ENCODE assay signal across 20 mouse cellular contexts in the genomic region with DNA sequence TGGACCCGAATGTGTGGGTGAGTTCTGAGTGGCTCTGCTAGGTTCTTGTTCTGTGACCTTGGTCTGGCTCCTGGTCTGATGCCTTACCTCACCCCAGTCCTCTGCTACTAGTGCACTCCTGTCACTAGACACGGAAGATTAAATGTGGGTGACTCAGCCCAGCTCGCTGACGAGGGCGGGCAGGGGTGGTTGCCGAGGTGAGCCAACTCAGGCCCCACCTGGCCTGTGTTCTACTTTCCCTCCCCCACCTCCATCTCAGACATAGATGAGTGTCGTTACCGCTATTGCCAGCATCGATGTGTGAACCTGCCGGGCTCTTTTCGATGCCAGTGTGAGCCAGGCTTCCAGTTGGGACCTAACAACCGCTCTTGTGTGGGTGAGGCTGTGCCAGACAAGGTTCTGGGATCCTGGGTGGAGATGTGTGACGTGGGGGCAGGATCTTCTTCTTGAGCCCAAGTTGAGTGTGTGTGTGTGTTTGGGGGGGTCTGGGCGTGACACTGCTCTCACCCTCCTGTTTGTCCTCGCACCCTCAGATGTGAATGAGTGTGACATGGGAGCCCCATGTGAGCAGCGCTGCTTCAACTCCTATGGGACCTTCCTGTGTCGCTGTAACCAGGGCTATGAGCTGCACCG. TPM values are rescaled to one million over a fixed set of nuclear protein-coding genes. Genes with fewer than 3 reads are reported as not detected.
DNase-seq lines count a peak whose midpoint lies in the region; ATAC-seq and TF ChIP-seq lines count a peak whose summit lies in the region.
"Had no signal": no experiment of that assay in that cellular context is flagged by ENCODE, and none has a peak within 500 bp of the region (broad histone marks: within the 10 kb centered on the region; RNA-seq: fewer than 3 reads in every experiment).

No protein-coding gene starts in this region.

- ATAC-seq in heart, embryonic 11.5 days (replicated peaks; ENCODE audit: insufficient number of reproducible peaks, low FRiP score, low TSS enrichment): no peak
- ATAC-seq in Patski: peak; percentile 12
- ATAC-seq: activated CD4-positive, CD25-positive, alpha-beta regulatory T cell, adult 4 months; forebrain, embryonic 16.5 days; hindbrain, embryonic 16.5 days; intestine, embryonic 16.5 days; liver, postnatal 0 days had no signal

- no peaks in the 10 kb centered on the region for H3K27me3 ChIP-seq in heart, embryonic 11.5 days (ENCODE audit: control insufficient read depth, insufficient read depth, low read length)
- H3K27me3 ChIP-seq in Patski: no peaks in the 10 kb centered on the region
- H3K27me3 ChIP-seq in myocyte (ENCODE audit: control insufficient read depth, insufficient read depth, insufficient read length): no peaks in the 10 kb centered on the region
- H3K27me3 ChIP-seq: CH12.LX; limb, embryonic 12.5 days; midbrain, embryonic 12.5 days had no signal

- H3K79me2 ChIP-seq in myocyte (ENCODE audit: control insufficient read depth, insufficient read depth): peaks cover 19% of the 10 kb centered on the region

- peak; percentile 56 for DNase-seq in cerebellum, adult 11-12 months
- no peak for DNase-seq in cerebellum, postnatal 25 days
- peak; percentile 90 for DNase-seq in heart, adult 11 months
- no peak for DNase-seq in Patski (ENCODE audit: low read depth, low spot score)
- DNase-seq in kidney, postnatal 36 days: no peak
- DNase-seq: B cell, adult 2 months; heart, postnatal 4 days; kidney, adult 9 months; liver, postnatal 0 days had no signal

- H3K36me3 ChIP-seq in heart, embryonic 11.5 days (ENCODE audit: control insufficient read depth, insufficient read depth, low read length): peaks cover 26% of the 10 kb centered on the region
- H3K36me3 ChIP-seq in myocyte (ENCODE audit: control insufficient read depth, insufficient read depth): peaks cover 9% of the 10 kb centered on the region

- no peaks in the 10 kb centered on the region for H3K9me3 ChIP-seq in heart, embryonic 11.5 days (replicated peaks; ENCODE audit: control insufficient read depth, low read length)
- H3K9me3 ChIP-seq: forebrain, embryonic 10.5 days; midbrain, embryonic 12.5 days had no signal

- no peak overlapping the region for H3K4me2 ChIP-seq in heart, embryonic 11.5 days
- no peak overlapping the region for H3K4me2 ChIP-seq in myocyte (ENCODE audit: low read depth)
- H3K4me2 ChIP-seq: limb, embryonic 12.5 days; liver, embryonic 11.5 days; midbrain, embryonic 12.5 days had no signal

- TF ChIP-seq POLR2A in myocyte (IDR thresholded peaks at IDR 0.05; ENCODE audit: insufficient read length, low read depth): no peak

- peaks cover 12% of the 10 kb centered on the region for H3K4me1 ChIP-seq in heart, embryonic 11.5 days (ENCODE audit: control insufficient read depth, insufficient read depth, low read length)

- no peak overlapping the region for H3K9ac ChIP-seq in heart, embryonic 11.5 days (ENCODE audit: low read depth, low read length)
- H3K9ac ChIP-seq: limb, embryonic 12.5 days; liver, postnatal 0 days; midbrain, embryonic 12.5 days had no signal

- CTCF ChIA-PET in Patski (lab: Charles Lee): interaction anchor here (0.8 to 8.1 kb wide), 2 partner anchors 9 to 45 kb away, joined by 3 to 97 read pairs; a partner anchor contains a TSS

- TF ChIP-seq CTCF in Patski (IDR thresholded peaks at IDR 0.05): no peak

- WGBS in heart, embryonic 11.5 days (ENCODE audit: insufficient replicate concordance): 88% methylated on average over 18 of the region's 18 CpGs

- H3K27ac ChIP-seq in heart, embryonic 11.5 days (ENCODE audit: low read depth, low read length): no peak overlapping the region
- H3K27ac ChIP-seq: forebrain, embryonic 10.5 days; limb, embryonic 12.5 days; midbrain, embryonic 12.5 days had no signal

- POLR2A ChIA-PET in Patski (lab: Charles Lee): interaction anchor here (1.2 to 8.9 kb wide), 3 partner anchors 10 to 21 kb away, joined by 4 to 135 read pairs (median 29); a partner anchor contains a TSS

- in situ Hi-C loops in Patski (cut with MboI; ENCODE audit: low pct_unique_long_range_greater_than_20kb): no loop called here

- H3K4me3 ChIP-seq in heart, embryonic 11.5 days (ENCODE audit: low read depth, low read length): no peak overlapping the region
- no peak overlapping the region for H3K4me3 ChIP-seq in myocyte
- H3K4me3 ChIP-seq: forebrain, embryonic 10.5 days; limb, embryonic 12.5 days; midbrain, embryonic 12.5 days had no signal

- no peak overlapping the region for H3ac ChIP-seq in myocyte (ENCODE audit: control insufficient read depth, insufficient read length)

TF ChIP-seq in myocyte, 11 proteins besides CTCF, POLR2A, EP300 and RAD21:
- TF ChIP-seq MYOG (IDR thresholded peaks at IDR 0.05; ENCODE audit: control insufficient read depth in 1 of 3, insufficient read depth in 1 of 3, insufficient read length in 2 of 3, low read depth in 2 of 3): no peak
- TF ChIP-seq POLR2AphosphoS2 (IDR thresholded peaks at IDR 0.05; ENCODE audit: insufficient read length, low read depth): peak; percentile 5
TF ChIP-seq in myocyte: peak in this region for 1.

RNA-seq across cellular contexts. Expression of a gene that starts 4.0 kb away (rescaled TPM):
- 72.2 and 72.5 TPM in 2 replicates for polyA plus RNA-seq in heart, embryonic 11.5 days (2014; fragmentation: Nextera tagmentation; extraction: Ambion mirVana)
- polyA plus RNA-seq in Patski (2021): 451 TPM
- polyA plus RNA-seq in myocyte (2012; fragmentation: generic; extraction: Trizol): 81.3 TPM

RNA-seq across cellular contexts. Expression of a gene that starts 9.5 kb away (rescaled TPM):
- 0.84 and 0.86 TPM in 2 replicates for polyA plus RNA-seq in heart, embryonic 11.5 days (2014; fragmentation: Nextera tagmentation; extraction: Ambion mirVana)
- polyA plus RNA-seq in Patski (2021) (0.42 TPM), myocyte (2012; fragmentation: generic; extraction: Trizol) (7.2 TPM)

RNA-seq across cellular contexts. Expression of a gene that starts 10.4 kb away (rescaled TPM):
- 32.2 and 40.0 TPM in 2 replicates for polyA plus RNA-seq in heart, embryonic 11.5 days (2014; fragmentation: Nextera tagmentation; extraction: Ambion mirVana)
- polyA plus RNA-seq in Patski (2021): 37.0 TPM
- 66.4 TPM for polyA plus RNA-seq in myocyte (2012; fragmentation: generic; extraction: Trizol)

RNA-seq across cellular contexts. Expression of a gene that starts 12.5 kb away (rescaled TPM):
- 2,455 and 2,528 TPM in 2 replicates for polyA plus RNA-seq in heart, embryonic 11.5 days (2014; fragmentation: Nextera tagmentation; extraction: Ambion mirVana)
- polyA plus RNA-seq in Patski (2021) (1,610 TPM), myocyte (2012; fragmentation: generic; extraction: Trizol) (948 TPM)

RNA-seq across cellular contexts. Expression of a gene that starts 17.4 kb away (rescaled TPM):
- polyA plus RNA-seq in heart, embryonic 11.5 days (2014; fragmentation: Nextera tagmentation; extraction: Ambion mirVana): 73.6 and 79.8 TPM in 2 replicates
- polyA plus RNA-seq in Patski (2021): 92.2 TPM
- polyA plus RNA-seq in myocyte (2012; fragmentation: generic; extraction: Trizol): 122 TPM

Comparison
In these comparisons a context has a peak if more than half of its experiments do, and no peak if none do; other contexts are left out.
1. DNase-seq: peak in cerebellum, adult 11-12 months (single experiment) and heart, adult 11 months (single experiment); none in cerebellum, postnatal 25 days (0 of 2), Patski (single experiment) and kidney, postnatal 36 days (0 of 2).